Mouse (Mus musculus) gastrocnemius, postnatal 25 days (tissue): Measurements from ENCODE around the gene Eps8l3. TPM values are rescaled to one million over a fixed set of nuclear protein-coding genes. Genes with fewer than 3 reads are reported as not detected.
A peak's percentile ranks its signal among the peaks of the same experiment; 100 is the strongest.
"Not testable (repeated sequence)": the region's sequence is repeated elsewhere in the genome, so short reads cannot be mapped to it uniquely, and the experiment has no call there.

Source experiments
- DNase-seq: peaks from one replicate; pipeline ENCODE4 v3.0.0; 2022
- total RNA-seq, 2 experiments: library from RNA; stranded (reverse); gene quantifications; 1 replicate in 1 of 2; 2 replicates in 1 of 2; pipeline ENCODE4 v1.2.3; 2021

The Eps8l3 gene
- total RNA-seq, 2 experiments from 2014 or later, result not detected

- DNase-seq, result no peak
Measured at GRCm38 (mm10) chr3:107853232-107854181, 23.5 kb upstream of the Eps8l3 start.

DNA sequence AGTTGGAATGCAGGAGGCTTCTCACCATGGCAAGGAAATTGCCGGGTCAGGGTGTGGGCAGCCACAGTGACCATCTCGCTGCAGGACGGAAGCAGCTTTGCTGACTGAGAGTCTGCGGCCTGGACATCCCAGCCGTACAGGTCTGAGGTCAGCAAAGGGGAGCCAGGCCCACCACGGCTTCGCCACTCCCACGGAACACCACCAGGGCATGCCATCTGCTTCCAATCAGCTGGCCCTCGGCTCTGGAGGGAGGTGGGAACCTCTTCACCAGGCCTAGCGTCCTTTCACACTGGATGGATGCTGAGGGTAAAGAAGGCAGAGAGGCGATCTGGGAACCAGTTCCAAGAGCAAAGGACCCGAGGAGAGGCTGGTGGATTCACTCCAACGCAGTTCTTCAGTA, 21.7 kb upstream of the Eps8l3 start:
- DNase-seq, result no peak

GRCm38 (mm10) chr3:107857646-107858045, 19.4 kb upstream of the Eps8l3 start:
- DNase-seq, result no peak

- not testable (repeated sequence) for DNase-seq
Measured at GRCm38 (mm10) chr3:107861483-107861882, 15.5 kb upstream of the Eps8l3 start.

DNA sequence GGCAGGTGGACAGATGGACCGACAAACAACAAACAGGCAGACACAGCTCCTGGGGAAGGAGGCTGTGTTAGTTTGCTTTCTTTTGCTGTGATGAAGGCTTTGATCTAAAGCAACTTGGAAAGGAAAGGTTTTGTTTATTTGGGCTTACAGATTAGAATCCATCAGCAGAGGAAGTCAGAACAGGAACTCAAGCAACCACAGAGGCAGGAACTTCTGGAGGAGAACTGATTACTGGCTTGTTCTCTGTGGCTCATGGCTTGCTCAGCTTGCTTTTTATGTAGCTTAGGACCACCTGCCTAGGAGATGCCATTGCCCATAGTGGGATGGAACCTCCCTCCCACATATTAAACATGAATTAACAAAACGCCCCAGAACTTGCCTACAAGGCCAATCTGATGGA, 14.6 kb upstream of the Eps8l3 start:
- DNase-seq, result no peak

DNA sequence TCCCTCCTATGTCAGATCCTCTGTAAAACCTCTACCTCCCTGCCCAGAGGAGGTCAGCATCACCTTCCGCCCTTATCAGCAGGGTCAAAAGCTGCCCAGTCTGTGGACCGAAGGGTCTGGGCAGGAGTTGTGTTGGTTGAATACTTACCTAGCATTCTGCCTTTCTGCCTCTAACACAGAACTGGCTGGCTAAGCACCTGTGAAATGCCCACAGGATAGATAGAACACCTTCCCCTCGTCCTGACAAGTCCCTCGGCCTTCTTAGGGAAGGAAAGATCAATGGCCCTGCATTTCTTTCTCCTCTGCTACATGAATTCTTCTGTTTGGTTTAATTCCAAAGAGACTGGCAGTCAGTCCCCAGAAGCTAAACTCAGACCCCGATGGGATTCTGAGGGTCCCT, 13.6 kb upstream of the Eps8l3 start:
- no peak for DNase-seq

DNA sequence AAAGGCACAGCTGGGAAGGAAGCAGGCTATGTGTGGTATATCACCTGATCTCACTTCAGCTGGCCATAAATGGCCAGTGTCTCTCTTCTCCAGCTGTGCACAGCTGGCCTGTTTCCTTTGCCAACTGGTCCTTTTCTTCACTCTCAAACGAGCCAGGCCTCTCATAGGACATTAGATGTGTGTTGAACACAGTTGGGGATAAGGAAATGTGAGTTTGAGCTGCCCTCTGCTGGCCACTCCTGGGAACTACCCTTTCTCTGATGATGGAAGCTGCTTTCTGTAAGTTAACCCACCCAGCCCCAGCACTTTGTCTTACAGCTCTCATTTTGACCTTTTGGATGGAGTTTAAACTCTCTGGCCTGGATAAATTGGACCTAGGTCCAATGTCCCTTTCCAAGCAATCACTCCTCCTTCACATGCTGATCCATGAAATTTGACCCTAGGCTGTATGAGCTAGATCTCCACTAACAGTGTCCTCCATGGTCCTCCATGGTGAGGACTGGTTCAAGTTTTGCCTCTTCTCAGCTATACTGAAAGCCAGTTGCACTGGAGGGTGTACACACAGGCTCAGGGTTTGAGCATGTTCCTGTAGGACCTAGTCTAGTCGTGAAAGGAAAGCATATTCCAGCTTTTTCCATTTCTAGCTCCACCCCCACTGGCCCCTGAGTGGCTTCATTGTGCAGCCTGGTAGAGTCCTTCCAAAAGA, 13.0 kb upstream of the Eps8l3 start:
- peak; percentile 80 for DNase-seq

DNA sequence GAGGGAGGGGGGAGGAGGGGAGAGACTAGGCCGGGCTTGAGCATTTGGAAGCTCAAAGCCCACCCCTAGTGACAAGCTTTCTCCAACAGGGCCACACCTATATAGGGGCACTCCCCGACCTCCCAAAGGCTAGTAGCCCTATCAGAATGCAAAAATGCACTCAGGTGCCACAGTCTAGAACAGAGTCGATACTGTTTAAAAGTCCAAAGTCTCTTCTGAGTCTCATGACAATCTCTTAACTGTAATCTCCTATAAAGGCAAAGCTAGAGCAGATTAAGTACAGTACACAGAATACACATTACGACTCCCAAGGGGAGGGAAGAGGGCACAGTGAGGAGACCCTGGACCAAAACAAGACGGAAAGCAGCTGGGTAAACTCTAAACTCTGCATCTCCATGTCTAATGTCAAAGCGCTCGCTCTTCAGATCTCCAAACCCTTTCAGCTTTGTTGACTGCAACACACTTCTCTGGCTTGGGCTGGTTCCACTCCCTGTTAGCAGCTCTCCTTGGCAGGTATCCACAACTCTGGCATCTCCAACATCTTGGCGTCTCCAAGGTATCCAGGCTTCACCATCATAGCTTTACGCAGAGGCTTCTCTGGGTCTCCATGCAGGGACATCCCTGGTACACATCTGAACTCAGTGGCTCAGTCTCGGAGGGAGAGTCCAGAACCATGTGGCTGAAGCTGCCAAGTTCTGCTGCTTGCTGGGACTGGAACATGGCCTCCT, 11.5 kb upstream of the Eps8l3 start:
- DNase-seq, result no peak

- peak; percentile 70 for DNase-seq
Measured at GRCm38 (mm10) chr3:107867086-107867485, 9.9 kb upstream of the Eps8l3 start.

GRCm38 (mm10) chr3:107868452-107868851, 8.6 kb upstream of the Eps8l3 start:
- no peak for DNase-seq

- DNase-seq, result no peak
Measured at GRCm38 (mm10) chr3:107869097-107869496, 7.9 kb upstream of the Eps8l3 start.

- no peak for DNase-seq
Measured at GRCm38 (mm10) chr3:107869925-107870324, 7.1 kb upstream of the Eps8l3 start.

DNA sequence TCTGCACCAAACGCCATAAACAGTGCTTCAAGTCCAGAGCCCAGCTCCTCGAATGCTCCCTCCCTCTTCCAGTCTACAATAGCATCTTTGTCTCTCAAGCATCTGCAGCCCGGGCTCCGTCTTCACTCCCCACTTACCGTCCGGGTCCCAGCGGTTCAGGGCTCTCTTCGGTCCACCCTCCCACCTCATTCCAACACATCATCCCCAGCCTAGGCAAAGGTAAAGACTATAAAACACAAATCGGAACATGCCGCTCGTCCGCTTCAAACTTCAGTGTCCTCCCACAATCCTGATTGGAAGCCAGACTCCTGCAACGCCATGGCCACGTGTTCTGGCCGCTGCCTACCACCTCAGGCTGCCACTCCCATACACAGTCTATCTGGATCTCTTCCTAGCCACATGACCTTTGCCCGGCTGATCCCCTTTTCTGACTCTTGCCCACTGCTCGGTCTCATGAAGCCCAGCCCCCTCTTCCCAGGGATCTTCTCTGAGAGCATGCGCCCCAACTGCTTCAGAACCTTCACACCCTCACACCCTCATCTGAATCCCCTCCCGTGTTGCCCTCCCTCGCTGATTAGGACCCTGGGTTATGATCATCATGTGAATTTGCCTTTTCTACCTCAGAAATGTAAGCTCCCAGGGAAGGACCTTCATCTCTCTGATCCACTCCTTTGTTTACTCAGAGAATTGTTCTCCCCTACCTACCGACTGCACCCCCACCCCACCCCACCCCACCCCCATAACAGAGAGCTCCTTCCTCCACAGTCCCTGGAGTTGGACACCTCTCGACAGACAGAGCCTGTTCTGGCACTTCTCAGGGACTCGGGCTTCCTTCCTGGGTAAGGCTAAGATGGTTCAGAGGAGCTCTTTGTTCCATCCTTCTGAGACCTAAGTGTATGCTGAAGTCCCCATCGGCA, 3.4 kb upstream of the Eps8l3 start:
- DNase-seq, result no peak

DNA sequence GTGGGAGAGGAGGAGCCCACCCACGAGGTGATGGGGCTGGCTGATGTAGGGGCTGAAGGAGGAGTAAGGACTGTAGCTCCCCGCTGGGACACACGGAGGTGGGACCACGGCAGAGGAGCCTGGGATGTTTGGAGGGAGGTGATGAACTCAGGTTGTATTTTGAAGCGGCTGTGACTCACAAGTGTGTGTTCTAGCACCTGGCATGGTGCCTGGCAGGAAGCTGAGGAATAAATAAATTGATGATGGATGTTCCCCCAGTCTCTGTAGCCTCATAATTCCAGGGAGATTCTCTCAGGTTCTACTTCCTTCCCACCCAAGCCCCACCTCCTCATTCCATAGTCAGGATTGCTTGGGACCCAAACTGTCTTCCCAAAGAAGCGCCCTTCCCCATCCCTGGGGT, 1.8 kb upstream of the Eps8l3 start:
- DNase-seq, result no peak

DNA sequence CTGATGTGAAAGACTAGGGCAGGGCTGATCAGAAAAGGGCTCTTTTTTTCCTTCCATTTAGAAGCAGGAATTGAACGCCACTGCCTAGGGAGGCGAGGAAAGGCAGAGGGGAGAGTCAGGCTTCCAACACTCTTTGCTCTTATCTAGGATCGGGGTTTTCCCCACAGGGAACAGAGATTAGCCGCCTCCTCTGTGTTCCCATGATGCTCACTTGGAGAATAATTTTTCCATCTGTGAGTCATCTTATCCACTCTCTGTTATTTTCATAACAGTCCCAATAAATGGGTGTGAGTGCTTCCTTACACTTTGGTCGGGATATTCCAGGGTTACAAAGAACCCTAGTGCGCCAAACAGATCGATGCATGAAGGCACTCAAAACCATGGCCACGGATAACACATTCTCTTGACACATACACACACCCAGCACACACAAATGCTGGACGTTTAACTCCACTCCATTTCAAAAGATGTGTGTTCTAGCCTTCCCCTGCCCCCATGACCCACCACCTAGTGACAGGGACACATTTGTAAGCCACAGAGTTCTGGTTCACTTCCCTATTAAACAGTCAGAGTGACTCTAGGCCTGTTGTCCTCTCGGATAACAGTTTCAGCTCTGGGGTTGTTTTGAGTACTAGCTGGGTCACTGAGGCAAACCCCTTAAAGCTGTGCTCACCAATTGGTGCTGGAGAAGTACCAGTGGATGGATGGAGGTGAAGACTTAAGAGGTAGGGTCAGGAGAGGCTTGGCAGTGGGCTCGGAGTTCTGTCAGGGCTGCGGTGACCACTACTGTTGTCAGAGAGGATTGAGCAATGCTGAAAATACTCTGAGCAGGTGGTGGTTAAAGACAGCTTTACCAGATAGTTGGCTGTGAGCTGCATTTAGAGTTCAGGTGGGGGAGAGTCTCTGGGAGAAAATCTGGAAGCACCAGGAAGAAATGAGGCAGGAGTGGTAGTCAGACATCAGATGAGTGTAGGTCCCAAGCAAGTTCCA, 1.0 kb downstream of the Eps8l3 start:
- DNase-seq, result no peak

GRCm38 (mm10) chr3:107887674-107888495, 10.9 kb downstream of the Eps8l3 start:
- no peak for DNase-seq

- not testable (repeated sequence) for DNase-seq
Measured at GRCm38 (mm10) chr3:107889236-107889635, 12.2 kb downstream of the Eps8l3 start.

GRCm38 (mm10) chr3:107895194-107895719, 18.2 kb downstream of the Eps8l3 start:
- DNase-seq, result no peak
